Mouse (Mus musculus) embryonic facial prominence, embryonic 12.5 days (tissue): ENCODE measurements around the gene Ecel1. TPM values are rescaled to one million over a fixed set of nuclear protein-coding genes. Genes with fewer than 3 reads are reported as not detected.

Experiments used
- ATAC-seq: fragments of 200-750 bp; cut with Nextera tagmentation; 2 replicates; pipeline ENCODE4 v1.8.0; 2017; ENCODE audit not compliant: insufficient number of reproducible peaks, insufficient read depth, low FRiP score, low TSS enrichment
- H3K27ac ChIP-seq: fragments of 300-500 bp; sonication (generic); 2 replicates; pipeline ENCODE4 v1.5.1; 2016; ENCODE audit warnings: mild to moderate bottlenecking
- H3K27me3 ChIP-seq: fragments of 300-500 bp; sonication (generic); 2 replicates; pipeline ENCODE4 v1.6.1; 2016; ENCODE audit warnings: mild to moderate bottlenecking, moderate library complexity
- H3K36me3 ChIP-seq: fragments of 300-500 bp; sonication (generic); 2 replicates; pipeline ENCODE4 v1.6.1; 2016; ENCODE audit warnings: mild to moderate bottlenecking
- H3K4me1 ChIP-seq: fragments of 300-500 bp; sonication (generic); 2 replicates; pipeline ENCODE4 v1.6.1; 2016
- H3K4me2 ChIP-seq: fragments of 300-500 bp; sonication (generic); replicated peaks from 2 replicates; pipeline ENCODE4 v1.6.1; 2016; ENCODE audit warnings: mild to moderate bottlenecking, moderate library complexity
- H3K4me3 ChIP-seq: fragments of 300-500 bp; sonication (generic); 2 replicates; pipeline ENCODE4 v1.5.1; 2016; ENCODE audit warnings: mild to moderate bottlenecking
- H3K9ac ChIP-seq: fragments of 300-500 bp; sonication (generic); 2 replicates; pipeline ENCODE4 v1.6.1; 2016; ENCODE audit warnings: mild to moderate bottlenecking, moderate library complexity
- H3K9me3 ChIP-seq: fragments of 300-500 bp; sonication (generic); 2 replicates; pipeline ENCODE4 v1.6.1; 2016; ENCODE audit warnings: mild to moderate bottlenecking, moderate library complexity
- WGBS: fragments of 180-500 bp; shearing (Covaris S2); methylation state at CpG from one replicate; pipeline ENCODE4 v1.1.7; 2016; 5-methylcytosine and 5-hydroxymethylcytosine counted together
- polyA plus RNA-seq: library from polyadenylated mRNA; unstranded; fragments of >200 nt; fragmentation: Nextera tagmentation; extraction: Ambion mirVana; gene quantifications from 2 replicates; pipeline ENCODE4 v1.2.1, GENCODE M21; 2016

Gene Ecel1
- polyA plus RNA-seq = 1.9 and 2.3 TPM in 2 replicates

DNA sequence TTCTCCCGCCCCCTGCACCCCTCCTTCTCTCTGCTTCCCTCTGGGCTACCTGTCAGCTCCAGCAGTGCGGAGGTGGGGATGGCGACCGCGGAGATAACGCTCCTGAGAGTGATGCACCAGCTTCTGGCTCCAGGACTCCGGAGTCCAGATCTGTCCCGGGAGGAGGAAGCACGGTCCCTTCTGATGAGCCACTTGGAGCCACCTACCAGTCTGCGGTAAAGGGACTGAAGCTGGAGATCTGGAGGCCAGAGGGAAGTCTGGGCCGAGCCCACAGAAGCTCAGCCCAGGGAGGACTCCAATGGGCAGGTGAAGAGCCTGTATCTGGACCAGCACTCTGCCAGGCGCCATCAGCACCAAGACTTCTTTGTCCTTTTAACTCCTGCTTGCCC, at the start of gene Ecel1:
Gene Ecel1 (minus strand): TSS at position 323 of the 389 bp plus-strand sequence.
- WGBS = 5% methylated on average over 11 of the region's 12 CpGs
- peaks cover 90% of the 10 kb centered on the region for H3K27me3 ChIP-seq

GRCm38 (mm10) chr1:87205502-87205901, 49.2 kb upstream of the Ecel1 start:
- peak; percentile 52; the same call in 1 of the 2 replicates for ATAC-seq

More for the DNA sequence above, at the start of gene Ecel1:
- no peak for ATAC-seq
- peaks cover 17% of the 10 kb centered on the region; the same call in 1 of the 2 replicates for H3K4me1 ChIP-seq
- H3K36me3 ChIP-seq = no peaks in the 10 kb centered on the region
- no peaks in the 10 kb centered on the region for H3K9me3 ChIP-seq
- peak within 1 kb of the TSS; percentile 40 for H3K4me3 ChIP-seq
- peak within 1 kb of the TSS; percentile 24; the same call in 1 of the 2 replicates for H3K9ac ChIP-seq
- H3K27ac ChIP-seq = no peak within 1 kb of the TSS
- H3K4me2 ChIP-seq = peak within 1 kb of the TSS; percentile 74

GRCm38 (mm10) chr1:87205038-87205437, 48.7 kb upstream of the Ecel1 start:
- Histone ChIP-seq H3K27ac (no peak overlapping the region), H3K36me3 (no peaks in the 10 kb centered on the region), H3K4me1 (peaks cover 6% of the 10 kb centered on the region), H3K4me2 (no peak overlapping the region), H3K4me3 (no peak overlapping the region), H3K27me3 (peaks cover 25% of the 10 kb centered on the region), H3K9ac (no peak overlapping the region), H3K9me3 (no peaks in the 10 kb centered on the region)
- 41% methylated on average over 6 of the region's 6 CpGs for WGBS
- no peak for ATAC-seq

More at GRCm38 (mm10) chr1:87205502-87205901, 49.2 kb upstream of the Ecel1 start:
- WGBS = 31% methylated on average over 3 of the region's 3 CpGs
- Histone ChIP-seq H3K4me1 (peaks cover 6% of the 10 kb centered on the region), H3K9ac (peak overlapping the region; percentile 30; the same call in 1 of the 2 replicates), H3K4me2 (no peak overlapping the region; the same call in 1 of the 2 replicates), H3K4me3 (no peak overlapping the region), H3K9me3 (no peaks in the 10 kb centered on the region), H3K27me3 (peaks cover 25% of the 10 kb centered on the region), H3K27ac (no peak overlapping the region), H3K36me3 (no peaks in the 10 kb centered on the region)

DNA sequence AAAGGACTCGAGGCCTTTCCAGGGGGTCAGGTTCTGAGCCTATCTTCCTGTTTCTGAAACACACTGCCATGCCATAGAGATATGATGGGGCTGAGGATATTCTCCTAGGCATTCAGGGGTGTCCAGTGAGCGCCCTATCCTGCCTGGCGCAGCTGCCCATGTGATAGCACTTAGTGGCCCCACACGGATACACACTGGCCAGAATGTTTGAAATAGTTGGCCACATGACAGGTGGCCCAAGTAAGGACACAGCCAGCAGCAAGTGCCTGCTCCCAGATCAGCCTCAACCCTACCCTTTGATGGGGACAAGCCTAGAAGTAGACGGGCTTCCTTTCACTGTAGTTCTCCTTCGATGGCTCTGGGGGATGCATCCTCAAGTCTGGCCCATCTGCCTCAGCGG, 48.1 kb upstream of the Ecel1 start, which contains the start of gene Chrng:
Gene Chrng (plus strand): TSS at position 193 of the 400 bp plus-strand sequence.
- Histone ChIP-seq H3K4me1 (peaks cover 6% of the 10 kb centered on the region), H3K27ac (no peak within 1 kb of the TSS), H3K27me3 (peaks cover 25% of the 10 kb centered on the region), H3K9me3 (no peaks in the 10 kb centered on the region), H3K4me2 (no peak within 1 kb of the TSS), H3K4me3 (no peak within 1 kb of the TSS), H3K9ac (0 out of 2 replicates have a peak within 1 kb of the TSS, but pooled peaks have one; percentile 30), H3K36me3 (no peaks in the 10 kb centered on the region)
- WGBS = 85% methylated on average over 7 of the region's 7 CpGs
- no peak for ATAC-seq

GRCm38 (mm10) chr1:87203779-87204178, 47.5 kb upstream of the Ecel1 start:
- no peak overlapping the region for H3K4me3 ChIP-seq
- 84% methylated on average over 5 of the region's 5 CpGs for WGBS
- H3K27me3 ChIP-seq = peaks cover 25% of the 10 kb centered on the region

GRCm38 (mm10) chr1:87201848-87202247, 45.5 kb upstream of the Ecel1 start:
- H3K4me2 ChIP-seq = no peak overlapping the region
- H3K27ac ChIP-seq = no peak overlapping the region
- no peak overlapping the region for H3K9ac ChIP-seq
- H3K27me3 ChIP-seq = peaks cover 17% of the 10 kb centered on the region
- no peak overlapping the region for H3K4me3 ChIP-seq
- H3K36me3 ChIP-seq = no peaks in the 10 kb centered on the region
- H3K9me3 ChIP-seq = no peaks in the 10 kb centered on the region
- peaks cover 6% of the 10 kb centered on the region for H3K4me1 ChIP-seq
- 47% methylated on average over 1 of the region's 1 CpGs for WGBS
- no peak for ATAC-seq

More at GRCm38 (mm10) chr1:87203779-87204178, 47.5 kb upstream of the Ecel1 start:
- no peak for ATAC-seq
- H3K9ac ChIP-seq = no peak overlapping the region
- H3K36me3 ChIP-seq = no peaks in the 10 kb centered on the region
- no peak overlapping the region for H3K4me2 ChIP-seq
- H3K9me3 ChIP-seq = no peaks in the 10 kb centered on the region
- H3K4me1 ChIP-seq = peaks cover 6% of the 10 kb centered on the region
- no peak overlapping the region for H3K27ac ChIP-seq

DNA sequence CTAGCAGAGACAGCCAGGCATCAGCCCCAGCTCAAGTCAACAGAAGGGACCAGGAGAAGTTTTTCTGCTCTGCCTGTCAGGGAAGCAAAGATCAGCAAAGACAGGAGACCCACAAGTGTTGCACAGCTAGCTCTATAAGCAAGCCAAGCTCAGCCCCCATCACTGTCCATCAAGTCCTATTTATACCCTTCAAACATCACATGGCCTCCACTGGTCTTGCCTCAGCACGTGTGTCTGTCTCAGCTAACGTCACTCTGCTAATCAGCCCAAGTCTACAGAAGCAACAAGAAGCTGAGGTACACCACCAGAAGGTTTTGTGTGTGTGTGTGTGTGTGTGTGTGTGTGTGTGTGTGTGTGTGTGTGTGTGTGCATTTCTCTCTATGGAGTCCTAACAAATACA, 44.5 kb upstream of the Ecel1 start:
- H3K9ac ChIP-seq = no peak overlapping the region
- 57% methylated on average over 2 of the region's 2 CpGs for WGBS

DNA sequence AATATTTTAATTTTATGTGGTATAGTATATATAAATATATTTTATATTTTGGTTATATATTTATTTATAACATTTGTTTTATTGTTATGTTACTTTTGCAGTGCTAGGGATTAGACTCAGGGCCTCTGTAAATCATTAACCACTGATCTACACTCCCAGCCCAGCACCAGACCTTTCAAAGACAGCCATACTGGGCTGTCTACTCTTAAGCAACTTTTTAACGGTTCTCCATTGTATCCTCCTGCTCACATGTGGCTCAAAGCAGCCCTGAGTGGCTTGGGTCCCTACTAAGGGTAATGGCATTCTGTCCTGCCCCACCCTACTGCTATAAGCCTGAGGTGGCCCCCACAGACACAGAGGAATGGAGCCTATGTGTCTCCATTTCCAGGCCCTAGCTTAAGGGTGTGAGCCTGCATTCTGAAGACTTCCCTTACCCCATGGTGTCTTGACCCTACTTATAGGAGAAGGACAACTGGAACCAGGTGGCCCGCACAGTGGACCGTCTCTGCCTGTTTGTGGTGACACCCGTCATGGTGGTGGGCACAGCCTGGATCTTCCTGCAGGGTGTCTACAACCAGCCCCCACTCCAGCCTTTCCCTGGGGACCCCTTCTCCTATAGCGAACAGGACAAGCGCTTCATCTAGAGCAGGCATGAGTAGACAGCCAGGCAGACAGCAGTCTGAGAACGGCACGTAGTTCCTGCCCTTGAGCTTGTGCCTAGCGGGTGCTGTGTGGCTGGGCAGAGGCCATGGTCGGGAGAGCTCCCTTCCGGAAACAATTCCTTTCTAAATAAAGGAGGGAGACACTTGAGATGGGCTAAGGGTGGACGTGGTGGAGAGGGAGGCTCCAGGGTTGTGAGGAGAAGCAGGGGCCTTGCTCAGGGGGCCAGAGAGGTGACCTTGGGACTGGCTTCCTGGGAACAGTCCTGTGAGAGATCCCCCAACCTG, 42.1 kb upstream of the Ecel1 start:
- Histone ChIP-seq H3K27me3 (0 out of 2 replicates have a peak, but pooled peaks cover 2% of the 10 kb centered on the region), H3K27ac (no peak overlapping the region), H3K36me3 (no peaks in the 10 kb centered on the region), H3K4me3 (no peak overlapping the region), H3K9me3 (no peaks in the 10 kb centered on the region), H3K9ac (no peak overlapping the region), H3K4me2 (no peak overlapping the region), H3K4me1 (no peaks in the 10 kb centered on the region)
- WGBS = 71% methylated on average over 12 of the region's 12 CpGs
- no peak; the same call in 1 of the 2 replicates for ATAC-seq

More for the DNA sequence above, 44.5 kb upstream of the Ecel1 start:
- Histone ChIP-seq H3K36me3 (no peaks in the 10 kb centered on the region), H3K4me1 (peaks cover 4% of the 10 kb centered on the region), H3K4me3 (no peak overlapping the region), H3K27me3 (peaks cover 7% of the 10 kb centered on the region; the same call in 1 of the 2 replicates), H3K9me3 (no peaks in the 10 kb centered on the region), H3K4me2 (no peak overlapping the region), H3K27ac (no peak overlapping the region)
- no peak for ATAC-seq

GRCm38 (mm10) chr1:87197296-87197695, 41.0 kb upstream of the Ecel1 start:
- H3K36me3 ChIP-seq = no peaks in the 10 kb centered on the region
- no peak overlapping the region for H3K9ac ChIP-seq
- 79% methylated on average over 9 of the region's 9 CpGs for WGBS
- no peaks in the 10 kb centered on the region for H3K4me1 ChIP-seq
- no peak overlapping the region for H3K4me3 ChIP-seq
- no peak overlapping the region for H3K4me2 ChIP-seq
- ATAC-seq = no peak
- H3K27me3 ChIP-seq = 0 out of 2 replicates have a peak, but pooled peaks cover 2% of the 10 kb centered on the region
- H3K27ac ChIP-seq = no peak overlapping the region
- no peaks in the 10 kb centered on the region for H3K9me3 ChIP-seq

DNA sequence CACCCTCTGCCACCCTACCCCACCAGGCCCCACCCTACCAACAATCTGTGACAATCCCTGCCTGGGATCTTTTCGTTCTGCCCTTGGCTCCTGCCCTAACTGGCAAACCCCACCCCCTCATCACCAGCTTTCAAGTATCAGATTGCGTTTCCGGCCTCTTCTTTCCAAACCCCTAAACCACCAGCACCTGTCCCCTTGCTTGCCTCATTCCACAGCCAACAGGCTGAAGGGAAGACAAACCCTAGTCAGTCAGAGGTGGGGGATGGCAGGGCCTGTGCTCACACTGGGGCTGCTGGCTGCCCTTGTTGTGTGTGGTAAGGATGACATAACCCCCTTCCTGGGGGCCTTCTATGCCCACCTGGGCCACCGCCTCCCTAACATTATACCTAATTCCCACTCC, 34.1 kb upstream of the Ecel1 start, which contains the start of gene Chrnd:
Gene Chrnd (plus strand): TSS at position 179 of the 400 bp plus-strand sequence.
- no peak within 1 kb of the TSS for H3K9ac ChIP-seq
- H3K27ac ChIP-seq = no peak within 1 kb of the TSS
- peaks cover 7% of the 10 kb centered on the region for H3K4me1 ChIP-seq
- peak; percentile 30; the same call in 1 of the 2 replicates for ATAC-seq
- H3K27me3 ChIP-seq = peaks cover 26% of the 10 kb centered on the region
- no peaks in the 10 kb centered on the region for H3K36me3 ChIP-seq
- no peak within 1 kb of the TSS for H3K4me3 ChIP-seq
- H3K4me2 ChIP-seq = no peak within 1 kb of the TSS
- WGBS = 19% methylated on average over 4 of the region's 4 CpGs
- H3K9me3 ChIP-seq = no peaks in the 10 kb centered on the region

GRCm38 (mm10) chr1:87187037-87187355, 30.7 kb upstream of the Ecel1 start:
- Histone ChIP-seq H3K27ac (no peak overlapping the region), H3K9ac (peak overlapping the region; percentile 52), H3K36me3 (no peaks in the 10 kb centered on the region), H3K4me3 (peak overlapping the region; percentile 47), H3K9me3 (no peaks in the 10 kb centered on the region), H3K4me1 (peaks cover 15% of the 10 kb centered on the region), H3K27me3 (peaks cover 60% of the 10 kb centered on the region), H3K4me2 (peak overlapping the region; percentile 92)
- under 1% methylated on average over 15 of the region's 15 CpGs for WGBS
- ATAC-seq = no peak
